Mouse (Mus musculus) midbrain, embryonic 13.5 days (tissue): ENCODE data around the gene 2610507B11Rik. TPM values are rescaled to one million over a fixed set of nuclear protein-coding genes. Genes with fewer than 3 reads are reported as not detected.
A peak's percentile ranks its signal among the peaks of the same experiment; 100 is the strongest.

Experiments used
- ATAC-seq: fragments of 200-750 bp; cut with Nextera tagmentation; 2 replicates; pipeline ENCODE4 v1.8.0; 2017; ENCODE audit warnings: mild to moderate bottlenecking, moderate TSS enrichment, moderate library complexity
- H3K27ac ChIP-seq: fragments of 300-500 bp; sonication (generic); 2 replicates; pipeline ENCODE4 v1.5.1; 2015; ENCODE audit warnings: inconsistent platforms, mild to moderate bottlenecking, moderate library complexity
- H3K27me3 ChIP-seq: fragments of 300-500 bp; sonication (generic); 2 replicates; pipeline ENCODE4 v1.6.1; 2015; ENCODE audit warnings: mild to moderate bottlenecking, inconsistent platforms
- H3K36me3 ChIP-seq: fragments of 300-500 bp; sonication (generic); 2 replicates; pipeline ENCODE4 v1.6.1; 2015; ENCODE audit warnings: mild to moderate bottlenecking, inconsistent platforms
- H3K4me1 ChIP-seq: fragments of 300-500 bp; sonication (generic); replicated peaks from 2 replicates; pipeline ENCODE4 v1.6.1; 2015; ENCODE audit warnings: inconsistent platforms
- H3K4me2 ChIP-seq: fragments of 300-500 bp; sonication (generic); replicated peaks from 2 replicates; pipeline ENCODE4 v1.6.1; 2015; ENCODE audit warnings: moderate library complexity, mild to moderate bottlenecking, inconsistent platforms
- H3K4me3 ChIP-seq: fragments of 300-500 bp; sonication (generic); replicated peaks from 2 replicates; pipeline ENCODE4 v1.5.1; 2015; ENCODE audit warnings: mild to moderate bottlenecking, inconsistent platforms
- H3K9ac ChIP-seq: fragments of 300-500 bp; sonication (generic); replicated peaks from 2 replicates; pipeline ENCODE4 v1.6.1; 2015; ENCODE audit warnings: mild to moderate bottlenecking, inconsistent platforms
- H3K9me3 ChIP-seq: fragments of 300-500 bp; sonication (generic); 2 replicates; pipeline ENCODE4 v1.6.1; 2016; ENCODE audit warnings: mild to moderate bottlenecking, inconsistent platforms
- WGBS: fragments of 180-500 bp; shearing (Covaris S2); methylation state at CpG from one replicate; pipeline ENCODE4 v1.1.7; 2015; 5-methylcytosine and 5-hydroxymethylcytosine counted together
- polyA plus RNA-seq: library from polyadenylated mRNA; unstranded; fragments of >200 nt; fragmentation: Nextera tagmentation; extraction: Ambion mirVana; gene quantifications from 2 replicates; pipeline ENCODE4 v1.2.1, GENCODE M21; 2015

The 2610507B11Rik gene
- polyA plus RNA-seq, 1 experiment from 2014 or later: 62.3 TPM

DNA sequence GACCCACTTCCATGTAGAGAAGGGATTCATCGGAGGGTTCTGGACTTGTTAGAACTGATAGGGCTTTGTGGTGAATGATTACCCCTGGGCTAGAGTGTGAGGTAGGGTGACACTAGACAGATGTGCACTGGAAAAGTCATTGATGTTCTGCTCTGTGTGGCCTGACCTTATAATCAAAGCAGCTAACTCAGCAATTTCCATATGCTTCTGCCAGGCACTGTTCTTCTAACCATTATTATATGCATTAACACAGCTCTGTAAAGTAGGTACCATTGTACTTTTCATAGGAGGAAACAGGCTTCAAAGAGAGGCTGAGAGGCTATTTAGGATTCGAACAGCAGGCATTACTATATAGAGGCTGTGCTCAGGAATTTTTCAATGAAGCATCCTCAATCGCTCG is 65.7 kb downstream of the 2610507B11Rik start:
- no peak overlapping the region for H3K4me2 ChIP-seq
- no peaks in the 10 kb centered on the region for H3K9me3 ChIP-seq
- no peak for ATAC-seq
- no peaks in the 10 kb centered on the region for H3K27me3 ChIP-seq
- peaks cover 19% of the 10 kb centered on the region for H3K4me1 ChIP-seq
- H3K9ac ChIP-seq: no peak overlapping the region
- no peaks in the 10 kb centered on the region for H3K36me3 ChIP-seq
- no peak overlapping the region for H3K27ac ChIP-seq
- WGBS: 94% methylated on average over 4 of the region's 4 CpGs
- H3K4me3 ChIP-seq: no peak overlapping the region

DNA sequence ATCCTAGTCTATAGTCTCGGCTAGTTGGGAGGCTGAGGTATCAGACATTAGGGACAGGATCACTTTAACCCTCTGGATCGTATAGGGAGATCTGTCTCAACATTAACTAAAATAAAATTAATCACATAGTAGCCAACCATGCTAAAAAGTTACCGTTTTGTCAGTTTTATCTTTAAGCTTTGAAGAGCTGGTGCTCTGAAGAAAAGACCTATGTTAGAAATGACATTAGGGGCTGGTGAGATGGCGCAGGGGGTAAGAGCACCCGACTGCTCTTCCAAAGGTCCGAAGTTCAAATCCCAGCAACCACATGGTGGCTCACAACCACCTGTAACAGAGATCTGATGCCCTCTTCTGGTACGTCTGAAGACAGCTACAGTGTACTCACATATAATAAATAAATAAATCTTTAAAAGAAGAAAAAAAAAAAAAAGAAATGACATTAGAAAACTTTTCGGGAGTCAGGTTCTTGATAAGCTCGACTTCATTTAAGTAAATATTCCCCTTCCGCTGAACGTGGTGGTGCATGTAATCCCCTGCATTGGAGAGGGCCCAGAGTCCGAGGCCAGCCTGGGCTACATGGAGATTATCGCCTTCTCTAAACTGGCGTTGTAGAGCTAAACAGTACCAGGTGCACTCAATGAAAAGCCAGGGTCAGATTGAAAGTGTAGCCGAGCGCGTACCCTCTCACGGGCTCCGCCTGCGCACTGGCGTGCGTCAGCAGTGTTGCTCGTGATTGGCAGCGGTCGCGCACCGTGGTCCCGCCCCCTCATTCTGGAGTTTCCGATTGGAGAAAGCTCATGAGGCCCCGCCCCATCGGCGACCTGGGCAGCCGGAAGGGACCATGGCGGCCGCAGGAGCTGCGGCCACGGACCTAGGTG is 66.3 kb downstream of the 2610507B11Rik start, which contains the start of gene Pigs:
Gene Pigs, plus strand, starts transcription at position 782 of the 878 bp plus-strand sequence.
- peak within 1 kb of the TSS; percentile 88 for H3K9ac ChIP-seq
- H3K4me1 ChIP-seq: peaks cover 14% of the 10 kb centered on the region
- H3K27me3 ChIP-seq: no peaks in the 10 kb centered on the region
- 13% methylated on average over 37 of the region's 37 CpGs for WGBS
- peak within 1 kb of the TSS; percentile 90 for H3K4me3 ChIP-seq
- H3K4me2 ChIP-seq: peak within 1 kb of the TSS; percentile 95
- H3K36me3 ChIP-seq: peaks cover 6% of the 10 kb centered on the region
- H3K9me3 ChIP-seq: no peaks in the 10 kb centered on the region
- peak; percentile 98 for ATAC-seq
- H3K27ac ChIP-seq: no peak within 1 kb of the TSS; the same call in 1 of the 2 replicates

DNA sequence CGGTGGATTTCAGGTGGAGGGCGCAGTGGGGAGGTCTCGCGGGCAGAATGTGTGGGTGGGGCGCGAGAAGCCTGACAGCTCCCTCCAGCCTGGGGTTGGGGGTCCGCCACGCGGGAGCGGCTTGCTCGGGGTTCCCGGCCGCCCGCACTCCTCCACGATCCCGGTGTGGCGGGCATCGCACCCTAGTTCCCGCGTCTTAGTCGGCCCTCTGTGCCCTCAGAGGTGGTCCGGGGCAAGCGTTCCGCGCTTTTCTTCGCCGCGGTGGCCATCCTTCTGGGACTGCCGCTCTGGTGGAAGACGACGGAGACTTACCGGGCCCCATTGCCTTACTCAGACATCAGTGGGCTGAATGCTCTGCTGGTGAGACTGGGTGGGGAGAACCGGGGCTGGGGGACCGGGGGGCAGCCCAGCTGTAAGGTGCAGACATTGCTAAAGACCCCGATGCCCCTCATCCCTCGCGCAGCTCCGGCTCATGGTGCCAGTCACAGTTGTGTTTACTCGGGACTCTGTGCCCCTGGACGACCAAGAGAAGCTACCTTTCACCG is 67.0 kb downstream of the 2610507B11Rik start:
- Histone ChIP-seq H3K4me2 (peak overlapping the region; percentile 95), H3K9me3 (no peaks in the 10 kb centered on the region), H3K9ac (peak overlapping the region; percentile 88), H3K4me3 (peak overlapping the region; percentile 90), H3K36me3 (peaks cover 13% of the 10 kb centered on the region), H3K4me1 (peaks cover 11% of the 10 kb centered on the region), H3K27ac (no peak overlapping the region; the same call in 1 of the 2 replicates), H3K27me3 (no peaks in the 10 kb centered on the region)
- peak; percentile 88 for ATAC-seq
- WGBS: under 1% methylated on average over 41 of the region's 41 CpGs

DNA sequence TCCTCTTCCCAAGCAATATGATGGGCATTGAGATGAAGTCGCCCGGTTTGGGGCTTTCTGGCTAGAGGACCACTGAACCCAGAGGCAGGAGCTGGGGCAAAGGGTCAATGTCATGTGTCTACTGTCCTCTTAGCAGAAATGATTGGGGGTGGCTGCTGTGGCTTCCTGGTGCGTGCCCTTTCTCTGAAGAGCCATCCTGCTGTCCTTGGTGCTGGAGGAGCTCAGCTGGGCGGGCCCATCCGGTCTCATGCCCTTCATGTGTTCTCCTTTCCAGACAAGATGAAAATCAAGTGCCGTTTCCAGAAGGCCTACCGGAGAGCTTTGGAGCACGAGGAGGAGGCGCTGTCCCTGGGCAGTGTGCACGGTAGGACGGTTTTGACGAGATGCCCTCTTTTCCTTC is 71.1 kb downstream of the 2610507B11Rik start:
- no peaks in the 10 kb centered on the region for H3K9me3 ChIP-seq
- 97% methylated on average over 12 of the region's 12 CpGs for WGBS
- H3K4me2 ChIP-seq: no peak overlapping the region
- no peak for ATAC-seq
- H3K9ac ChIP-seq: no peak overlapping the region
- no peak overlapping the region for H3K4me3 ChIP-seq
- H3K27ac ChIP-seq: no peak overlapping the region
- no peaks in the 10 kb centered on the region for H3K27me3 ChIP-seq
- peaks cover 11% of the 10 kb centered on the region for H3K4me1 ChIP-seq
- peaks cover 50% of the 10 kb centered on the region for H3K36me3 ChIP-seq

DNA sequence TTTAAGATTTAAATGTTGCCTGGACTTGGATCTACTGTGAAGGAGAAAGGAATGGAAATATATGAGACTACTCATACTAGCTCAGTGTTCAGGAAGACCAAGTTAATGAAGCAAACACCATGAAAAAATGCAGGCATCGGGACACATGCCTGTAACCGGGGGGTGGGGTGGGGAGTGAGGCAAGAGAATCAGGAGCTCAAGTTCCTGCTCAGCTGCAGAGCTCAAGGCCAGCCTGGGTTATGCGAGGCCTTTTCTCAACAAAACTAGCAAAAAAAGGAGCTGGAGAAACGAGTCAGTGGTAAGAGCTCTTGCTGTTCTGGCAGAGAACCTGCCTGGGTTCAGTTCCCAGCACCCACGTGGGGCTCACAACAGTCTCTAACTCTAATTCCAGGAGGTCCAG is 72.4 kb downstream of the 2610507B11Rik start:
- 96% methylated on average over 5 of the region's 5 CpGs for WGBS
- ATAC-seq: no peak

DNA sequence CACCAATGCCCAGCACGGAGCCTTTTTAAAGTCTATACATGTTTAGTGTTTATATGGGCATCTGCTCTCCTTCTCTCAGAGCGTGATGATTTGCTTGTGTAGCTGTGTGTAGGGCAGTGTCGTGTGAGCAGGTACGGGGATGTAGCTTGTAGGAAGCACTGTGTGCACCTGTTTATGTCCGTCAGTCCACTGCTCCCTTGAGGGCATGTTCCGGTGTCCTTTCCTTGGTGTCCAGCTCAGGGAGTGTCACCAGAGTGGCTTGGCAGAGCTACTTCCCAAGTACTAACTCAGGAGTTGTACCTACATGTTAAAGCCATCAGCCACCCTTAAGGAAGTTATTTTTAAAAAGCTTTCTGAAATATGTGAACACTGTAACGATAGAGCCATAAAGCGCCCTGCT is 75.5 kb downstream of the 2610507B11Rik start:
- 95% methylated on average over 8 of the region's 8 CpGs for WGBS
- Histone ChIP-seq H3K4me1 (no peaks in the 10 kb centered on the region), H3K9ac (no peak overlapping the region), H3K36me3 (peaks cover 87% of the 10 kb centered on the region), H3K27ac (no peak overlapping the region), H3K4me2 (no peak overlapping the region), H3K27me3 (no peaks in the 10 kb centered on the region), H3K9me3 (no peaks in the 10 kb centered on the region), H3K4me3 (no peak overlapping the region)
- no peak for ATAC-seq

More for the DNA sequence above, 72.4 kb downstream of the 2610507B11Rik start:
- Histone ChIP-seq H3K27ac (no peak overlapping the region), H3K27me3 (no peaks in the 10 kb centered on the region), H3K4me3 (no peak overlapping the region), H3K4me2 (no peak overlapping the region), H3K4me1 (peaks cover 8% of the 10 kb centered on the region), H3K9me3 (no peaks in the 10 kb centered on the region), H3K36me3 (peaks cover 60% of the 10 kb centered on the region), H3K9ac (no peak overlapping the region)

Other genes with a start within 250 kb of the 2610507B11Rik start
- 31.6 and 32.4 TPM in 2 replicates for gene Dhrs13, start 229.5 kb upstream of the 2610507B11Rik start, polyA plus RNA-seq
- gene Flot2, start 223.8 kb upstream of the 2610507B11Rik start, polyA plus RNA-seq: 66.9 and 68.4 TPM in 2 replicates
- gene Eral1, start 181.4 kb upstream of the 2610507B11Rik start, polyA plus RNA-seq: 32.7 and 33.8 TPM in 2 replicates
- 29.3 and 30.7 TPM in 2 replicates for gene Fam222b, start 167.1 kb upstream of the 2610507B11Rik start, polyA plus RNA-seq
- gene Traf4, start 96.2 kb upstream of the 2610507B11Rik start, polyA plus RNA-seq: 120 and 139 TPM in 2 replicates
- 4.7 and 5.2 TPM in 2 replicates for gene Nek8, start 85.1 kb upstream of the 2610507B11Rik start, polyA plus RNA-seq
- gene Tlcd1, start 85.0 kb upstream of the 2610507B11Rik start, polyA plus RNA-seq: 5.0 and 5.9 TPM in 2 replicates
- 934 and 937 TPM in 2 replicates for gene Rpl23a, start 78.2 kb upstream of the 2610507B11Rik start, polyA plus RNA-seq
- 42.0 and 43.4 TPM in 2 replicates for gene Rab34, start 73.3 kb upstream of the 2610507B11Rik start, polyA plus RNA-seq
- gene Proca1, start 68.4 kb upstream of the 2610507B11Rik start, polyA plus RNA-seq: 0.84 and 2.2 TPM in 2 replicates
- 78.7 and 81.1 TPM in 2 replicates for gene Sdf2, start 16.0 kb upstream of the 2610507B11Rik start, polyA plus RNA-seq
- gene Supt6, start 15.8 kb upstream of the 2610507B11Rik start, polyA plus RNA-seq: 30.3 and 30.8 TPM in 2 replicates
- 0.28 and 0.87 TPM in 2 replicates for gene BC030499, start 29.1 kb downstream of the 2610507B11Rik start, polyA plus RNA-seq
- gene Spag5, start 39.8 kb downstream of the 2610507B11Rik start, polyA plus RNA-seq: 17.3 and 20.7 TPM in 2 replicates
- 26.3 and 28.3 TPM in 2 replicates for gene Aldoc, start 61.2 kb downstream of the 2610507B11Rik start, polyA plus RNA-seq
- 60.9 and 66.6 TPM in 2 replicates for gene Pigs, start 66.7 kb downstream of the 2610507B11Rik start, polyA plus RNA-seq
- 69.1 and 75.4 TPM in 2 replicates for gene Unc119, start 81.7 kb downstream of the 2610507B11Rik start, polyA plus RNA-seq
- gene Foxn1, start 124.8 kb downstream of the 2610507B11Rik start, polyA plus RNA-seq: not detected in 2 replicates
- gene Slc13a2, start 160.5 kb downstream of the 2610507B11Rik start, polyA plus RNA-seq: not detected in 2 replicates
- gene Slc46a1, start 203.9 kb downstream of the 2610507B11Rik start, polyA plus RNA-seq: 20.4 and 20.8 TPM in 2 replicates
- 41.4 and 47.8 TPM in 2 replicates for gene Sarm1, start 236.0 kb downstream of the 2610507B11Rik start, polyA plus RNA-seq
- gene Vtn, start 237.3 kb downstream of the 2610507B11Rik start, polyA plus RNA-seq: 109 and 138 TPM in 2 replicates
- gene Sebox, start 241.7 kb downstream of the 2610507B11Rik start, polyA plus RNA-seq: not detected in 2 replicates